Mouse (Mus musculus): ENCODE data around the gene Adap1. TPM values are rescaled to one million over a fixed set of nuclear protein-coding genes. Genes with fewer than 3 reads are reported as not detected.

The Adap1 gene
- polyA plus RNA-seq, 1 experiment from 2014 or later, result 0.27 TPM

DNA sequence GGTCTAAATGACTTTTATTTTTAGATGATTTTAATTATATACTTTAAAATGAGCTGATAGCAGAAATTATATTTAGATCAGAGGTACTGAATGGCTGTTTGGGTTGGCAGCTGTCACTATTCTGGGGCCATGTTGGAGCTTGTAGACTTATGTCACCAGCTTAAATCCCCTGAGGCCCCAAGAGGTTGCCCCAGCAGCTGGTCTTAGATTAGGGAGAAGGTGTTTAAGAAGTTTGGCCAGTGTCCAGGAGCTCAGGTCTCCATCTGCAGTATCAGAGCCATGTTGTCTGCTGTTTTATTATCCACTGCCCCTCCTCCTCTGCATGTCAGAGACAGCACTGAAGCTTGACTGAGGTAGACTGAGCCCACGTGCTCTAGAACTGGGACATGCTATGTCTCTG lies 82.0 kb downstream of the Adap1 start:
- peaks cover 100% of the 10 kb centered on the region for H3K36me3 ChIP-seq (replicated peaks)
- no peak for DNase-seq (ENCODE audit: extremely low spot score, low spot score)
- WGBS, result 84% methylated on average over 1 of the region's 1 CpGs
- no peak overlapping the region for H3K4me3 ChIP-seq
- H3K4me1 ChIP-seq, result no peaks in the 10 kb centered on the region
- H3K27me3 ChIP-seq (ENCODE audit: poor library complexity, severe bottlenecking), result no peaks in the 10 kb centered on the region
- no peaks in the 10 kb centered on the region for H3K9me3 ChIP-seq
- no peak overlapping the region for H3K27ac ChIP-seq

DNA sequence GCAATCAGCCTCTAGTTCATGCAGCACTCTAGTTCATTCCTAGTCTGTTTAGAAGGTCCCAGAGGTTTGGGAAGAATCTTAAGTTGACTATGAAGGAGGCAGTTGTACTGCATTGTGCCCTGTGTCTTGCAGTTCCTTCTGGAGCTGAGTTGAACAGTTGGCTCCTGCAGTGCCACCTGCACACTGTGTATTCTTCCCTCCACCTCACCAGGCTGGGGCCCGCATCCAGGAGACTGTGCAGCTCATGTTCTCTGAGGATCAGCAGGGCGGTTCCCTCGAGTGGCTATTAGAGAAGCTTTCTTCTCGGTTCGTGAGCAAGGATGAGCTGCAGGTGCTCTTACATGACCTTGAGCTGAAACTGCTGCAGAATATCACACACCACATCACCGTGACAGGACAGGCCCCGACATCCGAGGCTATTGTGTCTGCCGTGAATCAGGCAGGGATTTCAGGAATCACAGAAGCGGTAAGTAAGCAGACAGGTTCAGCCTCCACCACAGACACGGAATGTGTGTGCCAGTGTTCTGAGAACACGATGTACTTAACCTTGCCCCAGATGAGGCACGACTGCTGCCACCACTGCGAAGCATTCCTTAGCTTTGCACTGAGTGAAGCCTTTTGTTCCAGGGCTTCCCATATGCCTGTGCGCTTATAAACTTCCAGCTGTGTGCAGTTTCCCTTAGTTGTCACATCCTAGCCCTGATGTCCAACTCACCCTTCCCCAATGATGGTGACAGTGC lies 84.2 kb downstream of the Adap1 start:
- DNase-seq (ENCODE audit: extremely low spot score, low spot score), result no peak
- WGBS, result 94% methylated on average over 15 of the region's 15 CpGs

DNA sequence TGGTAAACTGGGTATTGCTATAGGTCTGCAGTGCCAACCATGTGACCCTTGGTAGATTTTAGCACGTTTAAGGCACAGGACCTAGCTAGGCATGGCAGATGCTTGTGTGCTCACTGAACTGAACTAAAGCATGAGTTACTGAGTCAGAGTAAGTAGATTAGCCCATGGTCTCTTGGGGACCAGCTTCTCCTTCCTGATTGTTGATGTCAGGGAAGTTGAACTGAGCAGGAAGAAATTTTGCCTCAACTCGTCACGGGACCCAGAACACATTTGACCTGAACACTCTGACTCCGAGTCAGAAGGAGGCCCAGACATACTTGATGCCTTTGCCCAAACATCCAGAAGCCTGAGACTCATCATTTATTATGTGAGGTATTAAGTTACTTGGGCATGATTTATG lies 88.0 kb downstream of the Adap1 start:
- no peak for DNase-seq (ENCODE audit: extremely low spot score, low spot score)
- Histone ChIP-seq H3K4me1 (no peaks in the 10 kb centered on the region), H3K27ac (no peak overlapping the region), H3K27me3 (ENCODE audit: poor library complexity, severe bottlenecking) (no peaks in the 10 kb centered on the region), H3K36me3 (replicated peaks) (peaks cover 100% of the 10 kb centered on the region), H3K4me3 (no peak overlapping the region), H3K9me3 (no peaks in the 10 kb centered on the region)
- 84% methylated on average over 4 of the region's 4 CpGs for WGBS

More for the DNA sequence above, 84.2 kb downstream of the Adap1 start:
- H3K27me3 ChIP-seq (ENCODE audit: poor library complexity, severe bottlenecking), result no peaks in the 10 kb centered on the region
- no peaks in the 10 kb centered on the region for H3K9me3 ChIP-seq
- H3K4me3 ChIP-seq, result no peak overlapping the region
- H3K36me3 ChIP-seq (replicated peaks), result peaks cover 100% of the 10 kb centered on the region
- H3K4me1 ChIP-seq, result no peaks in the 10 kb centered on the region
- H3K27ac ChIP-seq, result no peak overlapping the region

DNA sequence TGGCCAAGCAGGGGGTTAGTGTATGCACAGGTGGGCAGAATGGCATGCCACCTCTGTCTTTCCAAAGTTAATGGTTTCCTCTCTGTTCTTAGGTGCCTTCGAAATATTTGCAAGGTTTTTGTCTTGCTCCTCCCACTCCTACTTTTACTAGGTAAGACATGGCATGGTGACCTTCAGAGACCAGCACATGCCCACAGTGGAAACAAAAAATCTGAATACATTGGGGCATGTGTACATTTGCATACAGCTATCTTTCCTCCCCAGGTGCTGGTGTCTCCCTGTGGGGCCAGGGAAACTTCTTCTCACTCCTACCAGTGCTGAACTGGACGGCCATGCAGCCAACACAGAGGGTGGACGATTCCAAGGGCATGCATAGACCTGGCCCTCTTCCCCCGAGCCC lies 91.0 kb downstream of the Adap1 start:
- DNase-seq (ENCODE audit: extremely low spot score, low spot score), result no peak
- peaks cover 100% of the 10 kb centered on the region for H3K36me3 ChIP-seq (replicated peaks)
- 92% methylated on average over 4 of the region's 4 CpGs for WGBS
- no peak overlapping the region for H3K27ac ChIP-seq
- H3K27me3 ChIP-seq (ENCODE audit: poor library complexity, severe bottlenecking), result no peaks in the 10 kb centered on the region
- no peaks in the 10 kb centered on the region for H3K9me3 ChIP-seq
- no peak overlapping the region for H3K4me3 ChIP-seq
- no peaks in the 10 kb centered on the region for H3K4me1 ChIP-seq

DNA sequence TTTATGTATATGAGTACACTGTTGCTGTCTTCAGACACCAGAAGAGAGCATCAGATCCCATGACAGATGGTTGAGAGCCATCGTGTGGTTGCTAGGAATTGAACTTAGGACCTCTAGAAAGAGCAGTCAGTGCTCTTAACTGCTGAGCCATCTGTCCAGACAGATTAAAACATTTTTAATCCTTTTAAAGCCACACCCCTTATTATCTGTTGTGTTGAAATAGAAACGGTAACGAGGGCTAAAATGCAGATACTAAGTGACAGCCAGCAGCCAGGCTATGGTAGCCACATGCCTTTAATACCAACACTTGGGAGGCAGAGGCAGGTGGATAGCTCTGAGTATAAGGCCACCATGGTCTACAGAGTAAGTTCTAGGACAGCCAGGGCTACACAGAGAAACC lies 93.3 kb downstream of the Adap1 start:
- 91% methylated on average over 3 of the region's 3 CpGs for WGBS
- Histone ChIP-seq H3K36me3 (replicated peaks) (peaks cover 100% of the 10 kb centered on the region), H3K27me3 (ENCODE audit: poor library complexity, severe bottlenecking) (no peaks in the 10 kb centered on the region), H3K4me3 (no peak overlapping the region), H3K4me1 (no peaks in the 10 kb centered on the region), H3K9me3 (no peaks in the 10 kb centered on the region), H3K27ac (no peak overlapping the region)
- DNase-seq (ENCODE audit: extremely low spot score, low spot score), result no peak

DNA sequence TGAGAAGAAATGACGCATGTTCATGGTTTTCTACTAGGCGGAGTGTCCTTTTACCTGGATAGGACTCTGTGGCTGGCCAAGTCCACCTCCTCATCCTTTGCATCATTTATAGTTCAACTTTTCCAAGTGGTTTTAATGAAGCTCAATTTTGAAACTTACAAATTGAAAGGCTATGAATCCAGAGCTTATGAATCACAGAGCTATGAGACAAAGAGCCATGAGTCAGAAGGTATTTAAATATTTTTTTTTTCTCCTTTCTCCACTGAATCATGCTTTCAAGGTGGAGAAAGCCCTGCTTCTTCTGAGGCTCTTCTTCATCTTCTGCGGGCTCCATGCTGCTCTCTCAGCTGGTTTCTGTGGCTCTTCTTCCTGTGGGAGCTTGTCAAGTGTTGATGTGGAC lies 95.7 kb downstream of the Adap1 start:
- 96% methylated on average over 3 of the region's 3 CpGs for WGBS
- no peak for DNase-seq (ENCODE audit: extremely low spot score, low spot score)
- Histone ChIP-seq H3K4me1 (no peaks in the 10 kb centered on the region), H3K27ac (no peak overlapping the region), H3K9me3 (no peaks in the 10 kb centered on the region), H3K27me3 (ENCODE audit: poor library complexity, severe bottlenecking) (no peaks in the 10 kb centered on the region), H3K4me3 (no peak overlapping the region), H3K36me3 (replicated peaks) (peaks cover 100% of the 10 kb centered on the region)

DNA sequence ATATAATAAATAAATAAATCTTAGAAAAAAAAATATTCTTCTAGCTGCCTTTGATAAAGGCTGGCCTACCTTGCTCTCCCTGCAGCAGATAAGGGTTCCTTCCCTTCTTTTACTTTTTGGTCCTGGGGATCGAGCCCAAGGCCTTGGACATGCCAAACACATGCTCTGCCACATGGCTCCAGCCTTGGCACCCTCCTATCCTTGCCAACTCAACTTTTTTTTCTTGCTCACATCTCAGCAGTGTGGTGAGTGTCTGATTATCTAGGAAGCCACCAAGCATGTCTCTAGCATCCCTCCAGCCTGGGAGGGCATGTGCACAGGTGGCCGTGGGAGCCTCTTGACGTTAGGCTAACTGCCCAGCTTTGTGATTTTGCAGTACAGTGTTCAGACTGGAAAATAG lies 97.1 kb downstream of the Adap1 start:
- peaks cover 100% of the 10 kb centered on the region for H3K36me3 ChIP-seq (replicated peaks)
- WGBS, result 91% methylated on average over 3 of the region's 3 CpGs
- H3K9me3 ChIP-seq, result no peaks in the 10 kb centered on the region

DNA sequence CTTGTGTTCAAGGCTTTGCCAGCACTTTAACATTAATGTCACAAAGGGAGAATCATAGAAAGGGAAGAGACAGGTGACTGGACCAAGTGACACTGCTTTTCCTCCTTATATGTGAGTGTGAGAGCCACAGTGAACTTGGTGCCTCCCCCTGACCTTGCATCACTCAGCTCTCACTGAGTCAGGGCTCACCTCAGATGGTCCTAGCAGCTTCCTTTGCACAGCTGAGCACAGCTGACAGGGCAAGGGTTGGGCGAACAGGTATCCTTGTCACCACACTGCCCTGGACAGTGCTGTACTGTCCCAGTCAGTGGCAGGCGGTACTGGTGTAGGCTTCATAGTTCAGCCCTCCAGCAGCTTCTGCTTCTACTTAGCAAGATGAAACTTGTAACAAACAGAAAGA lies 97.8 kb downstream of the Adap1 start:
- Histone ChIP-seq H3K27me3 (ENCODE audit: poor library complexity, severe bottlenecking) (no peaks in the 10 kb centered on the region), H3K27ac (no peak overlapping the region), H3K4me3 (no peak overlapping the region), H3K36me3 (replicated peaks) (peaks cover 100% of the 10 kb centered on the region), H3K9me3 (no peaks in the 10 kb centered on the region), H3K4me1 (no peaks in the 10 kb centered on the region)
- WGBS, result 100% methylated on average over 2 of the region's 2 CpGs
- no peak for DNase-seq (ENCODE audit: extremely low spot score, low spot score)

More for the DNA sequence above, 97.1 kb downstream of the Adap1 start:
- H3K4me1 ChIP-seq, result no peaks in the 10 kb centered on the region
- H3K27me3 ChIP-seq (ENCODE audit: poor library complexity, severe bottlenecking), result no peaks in the 10 kb centered on the region
- H3K4me3 ChIP-seq, result no peak overlapping the region
- H3K27ac ChIP-seq, result no peak overlapping the region
- DNase-seq (ENCODE audit: extremely low spot score, low spot score), result no peak

DNA sequence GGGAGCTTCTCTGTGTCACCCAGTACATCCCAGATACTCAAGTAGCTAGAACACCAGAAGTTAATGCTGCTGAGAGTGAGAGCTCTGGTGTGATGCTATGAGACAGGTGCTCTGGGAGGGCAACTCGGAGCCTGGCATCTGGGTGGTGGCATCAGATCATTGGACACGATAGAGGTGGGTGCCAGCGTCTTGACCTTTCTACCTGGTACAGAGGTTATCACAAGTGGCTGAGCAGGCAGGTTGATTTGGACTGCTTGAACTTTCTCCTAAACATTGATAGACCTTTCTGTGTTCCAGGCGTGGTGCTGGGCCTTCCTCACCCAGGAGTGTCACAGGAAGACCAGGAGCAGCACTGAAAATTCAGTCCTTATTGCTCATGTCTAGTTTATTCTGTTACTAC lies 98.2 kb downstream of the Adap1 start:
- Histone ChIP-seq H3K4me1 (no peaks in the 10 kb centered on the region), H3K4me3 (no peak overlapping the region), H3K9me3 (no peaks in the 10 kb centered on the region), H3K27me3 (ENCODE audit: poor library complexity, severe bottlenecking) (no peaks in the 10 kb centered on the region), H3K27ac (no peak overlapping the region), H3K36me3 (replicated peaks) (peaks cover 100% of the 10 kb centered on the region)
- 95% methylated on average over 4 of the region's 4 CpGs for WGBS
- no peak for DNase-seq (ENCODE audit: extremely low spot score, low spot score)

DNA sequence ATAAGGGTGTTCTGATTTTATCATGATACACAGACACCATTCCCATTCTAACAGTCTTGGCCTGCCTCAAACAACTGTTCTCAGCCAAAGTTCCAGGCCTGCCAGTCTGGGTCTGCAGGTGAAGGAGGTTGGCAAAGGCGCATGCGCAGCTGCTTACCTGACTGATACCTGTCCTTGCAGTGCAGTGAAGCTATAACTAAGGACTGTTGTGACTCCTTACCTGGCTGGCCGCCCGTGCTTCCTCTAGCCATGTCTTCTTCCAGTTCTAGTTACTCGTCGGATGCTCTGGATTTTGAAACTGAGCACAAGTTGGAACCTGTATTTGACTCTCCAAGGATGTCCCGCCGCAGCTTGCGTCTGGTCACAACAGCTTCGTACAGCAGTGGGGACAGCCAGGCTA lies 102.1 kb downstream of the Adap1 start:
- 97% methylated on average over 10 of the region's 10 CpGs for whole genome bisulfite sequencing
- Histone ChIP-seq H3K27ac (no peak overlapping the region), H3K36me3 (replicated peaks) (peaks cover 89% of the 10 kb centered on the region)

More for the DNA sequence above, 102.1 kb downstream of the Adap1 start:
- DNase-seq (ENCODE audit: extremely low spot score, low spot score), result no peak
- no peaks in the 10 kb centered on the region for H3K9me3 ChIP-seq
- H3K27me3 ChIP-seq (ENCODE audit: poor library complexity, severe bottlenecking), result no peaks in the 10 kb centered on the region
- H3K4me3 ChIP-seq, result no peak overlapping the region
- H3K4me1 ChIP-seq, result no peaks in the 10 kb centered on the region

MicroRNAs within 50 kb of the gene (microRNA counts, 519-probe panel; counts per million panel counts)
- microRNA mmu-miR-339-3p (341 counts per million, percentile 65 among the panel's probes with 10 or more counts), microRNA mmu-miR-339-5p (341 counts per million, percentile 65 among the panel's probes with 10 or more counts)

Small RNA genes lying within 50 kb of the gene (microRNA-seq; reads per million reads assigned to microRNA genes)
- gene Mir339, result 795 reads per million, percentile 72 among the genes with 10 or more reads in this experiment

Other genes starting within 250 kb of the Adap1 start
- gene Prkar1b, start 175.6 kb downstream of the Adap1 start, polyA plus RNA-seq (2016; fragmentation: Nextera tagmentation; extraction: Ambion mirVana), result 3.3 and 5.1 TPM in 2 replicates
- 8.0 and 9.9 TPM in 2 replicates for gene Dnaaf5, start 175.4 kb downstream of the Adap1 start, polyA plus RNA-seq (2016; fragmentation: Nextera tagmentation; extraction: Ambion mirVana)
- 52.9 and 53.8 TPM in 2 replicates for gene Sun1, start 125.0 kb downstream of the Adap1 start, polyA plus RNA-seq (2016; fragmentation: Nextera tagmentation; extraction: Ambion mirVana)
- 187 and 188 TPM in 2 replicates for gene Get4, start 73.3 kb downstream of the Adap1 start, polyA plus RNA-seq (2016; fragmentation: Nextera tagmentation; extraction: Ambion mirVana)
- 119 and 120 TPM in 2 replicates for gene Cox19, start 25.8 kb upstream of the Adap1 start, polyA plus RNA-seq (2016; fragmentation: Nextera tagmentation; extraction: Ambion mirVana)
- not detected in 2 replicates for gene Cyp2w1, start 27.0 kb upstream of the Adap1 start, polyA plus RNA-seq (2016; fragmentation: Nextera tagmentation; extraction: Ambion mirVana)
- 1.6 and 1.8 TPM in 2 replicates for gene Gpr146, start 52.1 kb upstream of the Adap1 start, polyA plus RNA-seq (2016; fragmentation: Nextera tagmentation; extraction: Ambion mirVana)
- gene C130050O18Rik, start 79.7 kb upstream of the Adap1 start, polyA plus RNA-seq (2016; fragmentation: Nextera tagmentation; extraction: Ambion mirVana), result 0.15 and 0.34 TPM in 2 replicates
- 0.44 and 0.50 TPM in 2 replicates for gene Gper1, start 97.5 kb upstream of the Adap1 start, polyA plus RNA-seq (2016; fragmentation: Nextera tagmentation; extraction: Ambion mirVana)
- gene 3110082I17Rik, start 134.9 kb upstream of the Adap1 start, polyA plus RNA-seq (2016; fragmentation: Nextera tagmentation; extraction: Ambion mirVana), result 69.4 and 70.5 TPM in 2 replicates
- gene Zfand2a, start 158.9 kb upstream of the Adap1 start, polyA plus RNA-seq (2016; fragmentation: Nextera tagmentation; extraction: Ambion mirVana), result 9.6 and 10.2 TPM in 2 replicates
- gene Uncx, start 217.9 kb upstream of the Adap1 start, polyA plus RNA-seq (2016; fragmentation: Nextera tagmentation; extraction: Ambion mirVana), result 7.7 and 9.4 TPM in 2 replicates

All from forebrain, embryonic 10.5 days (tissue).